Mouse (Mus musculus): ENCODE results near the gene Calhm1. TPM values are rescaled to one million over a fixed set of nuclear protein-coding genes. Genes with fewer than 3 reads are reported as not detected.
A peak's percentile ranks its signal among the peaks of the same experiment; 100 is the strongest.

Gene Calhm1
- not detected for total RNA-seq (2021)

GRCm38 (mm10) chr19:47144154-47144553 lies at the start of gene Calhm1:
Gene Calhm1 (minus strand): TSS chr19:47144254.
- no peak for DNase-seq

- DNase-seq: no peak
Observed at GRCm38 (mm10) chr19:47192158-47192557, 48.1 kb upstream of the Calhm1 start.

- no peak for DNase-seq
Observed at GRCm38 (mm10) chr19:47188515-47189128, 44.6 kb upstream of the Calhm1 start.

GRCm38 (mm10) chr19:47186514-47187275 lies 42.6 kb upstream of the Calhm1 start:
- no peak for DNase-seq

GRCm38 (mm10) chr19:47184736-47185135 lies 40.7 kb upstream of the Calhm1 start:
- no peak for DNase-seq

- no peak for DNase-seq
Observed at GRCm38 (mm10) chr19:47184221-47184620, 40.2 kb upstream of the Calhm1 start.

GRCm38 (mm10) chr19:47180011-47180410 lies 36.0 kb upstream of the Calhm1 start:
- DNase-seq: no peak

GRCm38 (mm10) chr19:47179272-47179809 lies 35.3 kb upstream of the Calhm1 start:
- DNase-seq: peak; percentile 19

GRCm38 (mm10) chr19:47178431-47179271 lies 34.6 kb upstream of the Calhm1 start, which contains the start of gene Neurl1a:
Gene Neurl1a (plus strand): TSS chr19:47178820.
- DNase-seq: peak; percentile 31

- peak; percentile 27 for DNase-seq
Observed at GRCm38 (mm10) chr19:47178001-47178400, 33.9 kb upstream of the Calhm1 start.

GRCm38 (mm10) chr19:47176916-47177505 lies 33.0 kb upstream of the Calhm1 start:
- no peak for DNase-seq

- DNase-seq: no peak
Observed at GRCm38 (mm10) chr19:47175472-47175871, 31.4 kb upstream of the Calhm1 start.

GRCm38 (mm10) chr19:47174515-47174914 lies 30.5 kb upstream of the Calhm1 start:
- peak; percentile 24 for DNase-seq

GRCm38 (mm10) chr19:47168793-47169412 lies 24.8 kb upstream of the Calhm1 start:
- DNase-seq: peak; percentile 90

GRCm38 (mm10) chr19:47168223-47168622 lies 24.2 kb upstream of the Calhm1 start:
- DNase-seq: peak; percentile 23

GRCm38 (mm10) chr19:47167617-47168214 lies 23.7 kb upstream of the Calhm1 start:
- no peak for DNase-seq

GRCm38 (mm10) chr19:47166758-47167157 lies 22.7 kb upstream of the Calhm1 start:
- DNase-seq: no peak

- no peak for DNase-seq
Observed at GRCm38 (mm10) chr19:47163176-47163744, 19.2 kb upstream of the Calhm1 start.

- no peak for DNase-seq
Observed at GRCm38 (mm10) chr19:47161669-47162068, 17.6 kb upstream of the Calhm1 start.

GRCm38 (mm10) chr19:47157664-47158063 lies 13.6 kb upstream of the Calhm1 start, which contains the start of gene Calhm3:
Gene Calhm3 (minus strand): TSS chr19:47157764.
- DNase-seq: no peak

GRCm38 (mm10) chr19:47153767-47154166 lies 9.7 kb upstream of the Calhm1 start:
- DNase-seq: no peak

Measured in heart, postnatal 4 days (tissue).